Mouse (Mus musculus) kidney, adult 10 weeks (tissue): Measurements from ENCODE around the gene Csde1. TPM values are rescaled to one million over a fixed set of nuclear protein-coding genes. Genes with fewer than 3 reads are reported as not detected.

Experiments used
- polyA plus RNA-seq: library from polyadenylated mRNA; stranded (reverse); fragments of 350-450 nt; fragmentation: Illumina TruSeq; extraction: RNeasy Lipid Tissue Mini Kit (QIAGEN cat#74804); gene quantifications from one replicate; pipeline ENCODE4 v1.2.3, GENCODE M21; 2014; ENCODE audit warnings: low read depth, low replicate concordance

Csde1 gene
- 468 TPM for polyA plus RNA-seq

GRCm38 (mm10) chr3:103020249-103020942 is at the start of gene Csde1:
Gene Csde1, plus strand, starts transcription at chr3:103020426.

GRCm38 (mm10) chr3:102995605-102996321 is 24.5 kb upstream of the Csde1 start, which contains the start of gene Sike1:
Gene Sike1, plus strand, starts transcription at chr3:102995708.

GRCm38 (mm10) chr3:103058207-103059157 is 38.3 kb downstream of the Csde1 start, which contains the start of gene Nras:
Gene Nras, plus strand, starts transcription at chr3:103058285.

DNA sequence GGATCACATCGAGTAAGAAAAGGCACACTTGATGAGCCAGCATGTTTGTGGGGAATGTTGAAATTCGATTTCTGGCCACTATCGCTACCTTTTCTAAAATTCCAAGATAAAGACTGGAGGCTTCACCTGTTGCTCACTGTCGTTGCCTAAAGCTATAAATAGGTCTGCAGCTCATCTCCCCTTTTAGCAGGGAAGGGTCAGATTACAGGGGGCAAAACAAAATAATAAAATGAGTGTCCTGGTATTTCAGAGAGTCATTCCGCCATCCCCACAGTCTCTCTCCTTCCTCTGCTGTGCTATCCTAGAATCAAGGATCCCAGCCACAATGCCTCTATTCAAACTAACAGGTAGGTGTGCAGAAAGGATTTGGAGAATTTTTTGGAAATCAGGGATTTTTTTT is 53.5 kb downstream of the Csde1 start, which contains the start of gene Ampd1:
TSS of gene Ampd1 (plus strand) at position 244 of the 400 bp plus-strand sequence.

GRCm38 (mm10) chr3:103102454-103103390 is 82.5 kb downstream of the Csde1 start, which contains the start of gene Dennd2c:
Gene Dennd2c, plus strand, starts transcription at chr3:103102604.

Other genes starting within 250 kb of the Csde1 start
- not detected for gene Tshb, start 237.7 kb upstream of the Csde1 start, polyA plus RNA-seq
- gene Sycp1, start 84.3 kb upstream of the Csde1 start, polyA plus RNA-seq: not detected
- gene Nr1h5, start 56.3 kb upstream of the Csde1 start, polyA plus RNA-seq: not detected
- 36.9 TPM for gene Sike1, start 24.7 kb upstream of the Csde1 start, polyA plus RNA-seq
- 34.4 TPM for gene Nras, start 37.9 kb downstream of the Csde1 start, polyA plus RNA-seq
- gene Ampd1, start 53.6 kb downstream of the Csde1 start, polyA plus RNA-seq: not detected
- gene Dennd2c, start 82.2 kb downstream of the Csde1 start, polyA plus RNA-seq: 2.0 TPM
- gene Bcas2, start 151.2 kb downstream of the Csde1 start, polyA plus RNA-seq: 113 TPM